Mouse (Mus musculus) 3T3-L1 (cell line): ENCODE data around the gene Chmp2a.
A peak's percentile ranks its signal among the peaks of the same experiment; 100 is the strongest.

Experiments
- DNase-seq: peaks from one replicate; pipeline ENCODE4 v3.0.0-alpha.2; 2015; ENCODE audit warnings: low read depth, low spot score

Gene Chmp2a

DNA sequence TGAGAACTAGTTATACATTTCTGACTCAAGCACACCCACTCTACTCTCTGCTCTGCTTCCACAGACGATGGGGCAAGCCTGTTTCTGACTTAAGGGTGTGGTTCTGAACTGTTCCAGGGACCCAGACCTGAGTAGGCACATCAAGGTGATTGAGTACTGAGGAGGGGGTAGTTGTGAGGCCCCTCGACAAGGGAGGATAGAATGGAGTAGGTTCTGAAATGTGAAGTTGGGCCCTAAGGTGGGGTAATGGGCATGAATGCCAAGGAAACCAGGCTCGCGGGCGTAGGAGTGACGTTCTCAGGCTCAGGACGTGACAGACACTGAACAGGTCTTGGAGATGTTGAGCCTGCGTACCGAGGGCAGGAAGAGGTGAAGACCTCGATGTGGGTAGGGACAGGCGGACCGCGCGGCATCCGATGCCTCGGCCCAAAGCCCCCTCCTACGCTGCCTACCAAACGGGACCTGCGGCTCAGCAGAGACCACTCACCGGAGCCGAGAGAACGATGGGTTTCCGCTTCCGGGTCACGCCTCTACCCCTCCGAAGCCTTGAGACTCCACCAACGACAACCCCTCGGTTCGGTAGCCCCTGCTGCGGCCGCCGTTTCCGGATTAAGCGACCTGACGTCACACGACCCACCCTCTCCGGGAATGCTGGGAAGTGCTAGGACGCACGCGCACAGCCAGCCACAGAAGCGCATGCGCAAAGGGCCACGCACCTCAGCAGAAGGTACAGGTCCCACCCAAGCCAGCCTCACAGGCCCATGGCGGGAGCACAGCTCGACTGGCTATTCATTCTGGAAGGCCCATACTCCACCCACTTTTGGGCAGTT is at the start of gene Chmp2a:
Gene Chmp2a, minus strand, starts transcription at position 660 of the 830 bp plus-strand sequence.
- peak; percentile 94 for DNase-seq

DNA sequence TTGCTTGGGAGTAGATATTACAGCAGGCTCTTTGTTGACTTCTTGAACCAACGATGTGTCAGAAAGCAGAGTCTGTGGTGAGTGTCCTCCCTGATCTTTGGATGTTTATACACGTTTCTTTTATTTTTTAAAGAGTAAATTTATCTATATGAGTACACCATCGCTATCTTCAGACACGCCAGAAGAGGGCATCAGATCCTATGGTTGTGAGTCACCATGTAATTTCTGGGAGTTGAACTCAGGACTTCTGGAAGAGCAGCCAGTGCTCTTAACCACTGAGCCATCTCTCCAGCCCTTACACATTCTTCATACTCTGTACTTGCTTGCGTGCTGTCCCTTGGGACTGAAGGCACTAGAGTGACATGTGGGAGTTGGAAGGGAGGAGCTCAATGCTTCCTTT is 37.7 kb upstream of the Chmp2a start:
- DNase-seq = peak; percentile 47

DNA sequence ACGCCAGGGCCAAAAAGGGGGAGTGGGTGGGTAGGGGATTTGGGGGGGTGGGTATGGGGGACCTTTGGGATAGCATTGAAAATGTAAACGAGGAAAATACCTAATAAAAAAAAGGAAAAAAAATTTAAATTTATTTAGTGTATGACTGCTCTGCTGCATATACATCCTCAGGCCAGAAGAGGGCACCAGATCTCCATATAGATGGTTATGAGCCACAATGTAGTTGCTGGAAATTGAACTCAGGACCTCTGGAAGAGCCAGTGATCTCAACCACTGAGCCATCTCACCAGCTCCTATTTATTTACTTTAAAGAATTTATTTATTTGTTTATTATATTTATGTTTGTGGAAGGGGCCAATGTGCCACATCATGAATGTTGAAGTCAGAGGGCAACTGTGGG is 28.8 kb upstream of the Chmp2a start:
- DNase-seq = peak; percentile 55

DNA sequence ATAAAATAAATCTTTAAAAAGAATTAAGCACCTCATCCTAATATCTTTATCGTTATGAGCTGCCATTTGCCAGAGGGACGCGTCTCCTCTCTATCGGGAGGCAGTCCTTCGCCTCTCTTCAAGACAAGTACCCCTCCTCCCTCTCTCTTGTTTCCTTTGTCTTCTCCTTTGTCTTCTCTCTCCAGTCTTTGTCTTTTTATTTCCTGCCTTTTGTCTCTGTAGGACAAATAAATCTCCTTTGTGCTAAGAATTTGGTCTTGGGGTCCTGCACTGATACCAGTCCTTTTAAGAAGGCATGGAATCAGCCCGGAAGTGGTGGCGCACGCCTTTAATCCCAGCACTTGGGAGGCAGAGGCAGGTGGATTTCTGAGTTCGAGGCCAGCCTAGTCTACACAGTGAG is 24.9 kb upstream of the Chmp2a start:
- DNase-seq = no peak

DNA sequence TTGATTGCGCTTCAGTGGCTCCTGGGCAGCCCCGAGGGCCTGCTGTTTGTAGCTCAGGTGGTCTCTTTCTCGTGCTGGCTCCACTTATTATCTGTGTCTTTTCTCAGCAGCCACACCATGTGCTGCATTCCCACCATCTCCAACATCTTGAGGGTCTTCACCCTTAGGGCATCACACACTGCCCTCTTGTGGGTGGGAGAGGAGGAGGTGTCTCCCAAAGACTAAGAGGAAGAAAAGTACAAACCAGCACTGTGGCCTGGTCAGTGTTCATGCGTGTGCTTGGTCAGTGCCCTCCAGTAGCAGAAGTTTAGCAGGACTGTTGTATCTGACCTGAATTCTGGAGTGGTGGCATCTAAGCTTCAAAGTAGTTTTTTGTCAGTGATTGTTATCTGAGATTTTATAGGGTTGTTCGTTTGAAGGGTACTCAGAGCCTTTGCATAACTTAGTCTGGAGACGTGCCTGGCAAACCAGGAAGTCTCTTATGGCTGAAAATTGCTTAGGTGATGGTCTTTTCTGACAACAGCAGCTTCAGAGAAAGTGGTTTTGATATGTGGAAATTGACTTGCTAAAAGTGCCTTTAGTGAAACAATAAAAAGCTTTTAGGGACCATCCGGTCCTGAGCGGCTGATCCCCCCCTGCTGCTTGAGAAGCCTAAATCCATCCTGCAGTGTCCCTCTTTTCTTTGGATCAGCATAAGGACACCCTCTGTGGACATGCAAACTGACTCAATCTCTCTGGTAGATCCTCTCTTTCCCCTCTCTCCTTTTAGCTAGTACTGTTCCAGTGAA is 22.5 kb upstream of the Chmp2a start:
- no peak for DNase-seq

DNA sequence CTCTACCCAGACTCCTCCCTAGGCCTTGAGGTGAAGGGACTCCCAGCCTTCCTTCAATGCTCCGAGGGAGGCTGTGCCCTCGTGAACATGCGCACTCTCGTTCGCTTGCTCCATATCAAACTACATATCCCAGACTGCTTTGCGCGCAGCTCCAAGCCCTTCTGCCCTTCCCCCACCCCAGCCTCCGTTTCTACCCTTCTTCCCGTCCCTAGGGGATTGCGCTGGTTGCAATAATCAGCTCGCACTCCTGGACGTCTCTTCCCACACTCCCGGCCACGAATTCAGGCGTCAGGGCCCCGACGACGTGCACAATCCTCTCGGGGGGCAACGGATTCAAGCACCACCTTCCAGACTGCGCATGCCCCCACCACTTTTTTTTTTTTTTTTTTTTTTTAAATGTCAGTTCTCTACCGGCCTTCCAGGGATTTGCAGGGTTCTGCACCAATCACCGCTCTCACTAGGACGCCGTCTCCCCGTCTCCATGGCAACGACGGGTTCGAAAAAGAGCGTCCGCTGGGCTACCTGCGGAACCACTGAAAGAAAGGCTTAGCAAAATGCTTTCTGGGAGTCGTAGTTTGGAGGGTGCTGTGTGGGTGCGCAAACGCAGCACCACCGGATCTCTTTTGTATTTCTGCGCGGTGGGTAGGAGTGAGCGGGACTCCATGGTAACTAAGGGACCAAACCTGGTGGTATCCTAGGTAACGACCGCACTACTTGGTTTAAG is 19.8 kb upstream of the Chmp2a start, which contains the start of gene Mzf1:
Gene Mzf1, minus strand, starts transcription at position 478 of the 724 bp plus-strand sequence.
- DNase-seq = peak; percentile 92

DNA sequence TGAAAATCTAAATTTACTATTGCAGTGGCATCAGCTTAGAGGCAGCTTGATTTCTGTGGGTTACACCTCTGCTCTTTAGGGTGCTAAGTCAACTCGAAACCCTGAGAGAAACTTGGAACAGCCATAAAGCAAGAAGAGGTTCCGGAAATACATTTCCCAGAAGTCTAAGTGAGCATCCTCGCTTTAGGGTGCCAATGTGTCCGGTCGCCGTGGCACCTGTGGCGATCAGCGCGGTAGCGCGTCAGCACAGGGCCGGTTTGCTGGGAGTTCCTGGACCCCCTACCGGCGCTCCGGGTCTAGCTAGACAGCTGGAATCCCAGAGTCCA is 19.3 kb upstream of the Chmp2a start:
- no peak for DNase-seq

DNA sequence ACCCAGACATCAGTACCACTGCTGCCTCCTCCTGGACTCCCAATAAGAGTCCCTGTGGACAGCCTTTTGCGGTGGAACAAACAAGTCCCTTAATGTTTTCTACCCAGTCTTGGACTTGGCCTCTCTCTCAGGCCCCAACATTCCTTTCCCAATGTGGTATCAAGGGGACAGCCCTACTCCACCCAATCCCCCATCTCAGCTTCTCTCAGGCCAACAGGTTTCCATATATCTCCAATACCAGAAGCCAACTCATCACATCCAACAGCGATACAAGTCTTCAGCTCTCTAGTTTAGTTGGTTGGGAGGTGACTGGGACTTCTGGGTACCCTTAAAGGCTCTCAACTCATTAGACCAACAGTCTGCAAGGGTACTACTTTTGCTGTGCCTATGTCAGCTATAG is 18.9 kb upstream of the Chmp2a start:
- DNase-seq = no peak

DNA sequence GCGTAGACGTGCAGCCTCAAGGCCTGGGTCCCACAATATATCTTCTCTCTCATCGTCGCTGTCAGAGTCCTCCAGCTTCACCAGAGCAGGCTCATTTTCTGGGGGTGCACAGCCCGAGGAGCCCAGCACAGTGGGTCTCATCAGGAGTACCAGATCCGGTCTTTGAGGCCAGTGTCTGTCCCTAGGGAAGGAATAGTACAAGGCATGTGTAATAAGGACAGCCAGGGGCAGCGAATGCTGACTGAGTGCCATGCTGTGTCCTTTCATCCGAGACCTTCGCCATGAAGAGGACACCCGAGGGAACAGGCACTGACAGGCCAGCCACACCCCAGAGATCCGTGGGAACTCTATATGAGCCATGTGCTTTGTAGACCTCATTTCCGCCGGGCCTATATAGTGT is 18.4 kb upstream of the Chmp2a start:
- DNase-seq = no peak

DNA sequence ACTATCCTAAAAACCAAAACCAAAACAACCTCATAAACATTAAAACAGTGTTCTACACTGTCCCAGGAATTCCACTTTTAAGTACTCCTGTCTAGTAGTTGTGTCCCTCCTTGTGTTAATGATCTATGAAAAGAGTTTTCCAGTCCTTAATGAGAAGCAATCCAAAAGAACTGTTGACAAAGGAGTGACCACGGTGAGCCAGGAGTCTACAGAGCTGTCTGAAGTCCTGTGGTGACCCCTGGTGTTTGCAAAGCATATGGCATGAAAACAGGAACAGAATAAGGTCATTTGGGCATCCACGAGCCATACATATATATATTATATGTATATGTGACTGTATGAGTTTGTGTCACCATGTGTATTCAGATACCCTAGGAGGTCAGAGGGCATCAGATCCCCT is 11.5 kb upstream of the Chmp2a start:
- DNase-seq = peak; percentile 81

DNA sequence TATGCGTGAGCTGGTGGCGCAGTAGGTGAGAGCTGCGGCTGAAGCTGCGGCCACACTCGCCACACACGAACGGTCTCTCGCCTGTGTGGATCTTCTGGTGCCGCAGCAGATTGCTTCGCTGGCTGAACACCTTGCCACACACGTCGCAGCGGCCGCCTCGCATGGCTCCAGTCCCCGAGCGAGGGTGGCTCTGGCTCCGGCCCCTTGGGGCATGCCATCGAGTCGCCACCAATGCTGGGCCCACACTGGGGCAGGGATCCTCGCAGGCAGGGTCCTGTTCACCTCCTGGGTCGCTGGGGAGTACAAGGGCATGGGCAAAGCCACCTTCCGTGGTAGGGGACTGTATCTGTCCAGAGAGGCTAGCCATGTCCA is 9.6 kb upstream of the Chmp2a start:
- no peak for DNase-seq

DNA sequence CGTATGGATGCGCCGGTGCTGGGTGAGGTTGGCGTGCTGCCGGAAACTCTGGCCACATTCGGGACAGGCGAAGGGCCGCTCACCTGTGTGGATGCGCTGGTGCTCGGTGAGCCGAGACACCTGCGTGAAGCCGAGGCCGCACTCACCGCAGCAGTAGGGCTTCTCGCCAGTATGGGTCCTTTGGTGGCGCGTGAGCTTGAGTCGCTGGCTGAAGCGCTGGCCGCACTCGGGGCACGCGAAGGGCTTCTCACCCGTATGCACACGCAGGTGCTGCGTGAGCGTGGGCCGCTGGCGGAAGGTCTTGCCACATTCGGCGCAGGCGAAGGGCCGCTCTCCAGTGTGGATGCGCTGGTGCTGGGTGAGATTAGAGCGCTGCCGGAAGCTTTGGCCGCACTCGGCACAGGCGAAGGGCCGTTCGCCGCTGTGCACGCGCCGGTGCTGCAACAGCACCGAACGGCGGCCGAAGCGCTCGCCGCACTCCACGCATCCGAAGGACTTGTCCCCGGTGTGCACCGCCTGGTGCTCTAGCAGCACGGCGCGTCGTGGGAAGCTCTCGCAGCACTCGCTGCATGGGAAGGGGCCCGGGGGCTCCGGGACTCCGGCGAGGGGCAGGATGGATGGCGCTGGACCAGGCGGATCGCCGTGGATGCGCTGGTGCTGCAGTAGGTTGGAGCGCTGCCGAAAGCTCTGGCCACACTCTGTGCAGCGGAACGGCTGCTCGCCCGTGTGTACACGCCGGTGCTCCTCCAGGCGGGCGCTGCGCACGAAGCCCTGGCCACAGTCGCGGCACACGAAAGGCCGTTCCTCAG is 9.0 kb upstream of the Chmp2a start:
- no peak for DNase-seq

DNA sequence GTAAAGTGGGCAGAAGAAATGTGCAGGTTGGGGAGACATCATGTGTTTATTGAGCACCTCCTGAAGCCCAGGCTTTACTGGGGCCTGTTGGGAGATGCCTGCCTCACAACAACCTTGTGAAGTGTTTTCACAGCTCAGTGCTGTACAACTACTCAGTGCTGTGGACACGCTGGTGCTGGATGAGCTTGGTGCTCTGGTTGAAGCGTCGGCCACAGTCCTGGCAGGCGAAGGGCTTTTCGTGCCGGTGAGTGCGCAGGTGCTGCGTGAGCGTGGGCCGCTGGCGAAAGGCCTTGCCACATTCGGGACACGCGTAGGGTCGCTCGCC is 8.5 kb upstream of the Chmp2a start:
- DNase-seq = no peak

DNA sequence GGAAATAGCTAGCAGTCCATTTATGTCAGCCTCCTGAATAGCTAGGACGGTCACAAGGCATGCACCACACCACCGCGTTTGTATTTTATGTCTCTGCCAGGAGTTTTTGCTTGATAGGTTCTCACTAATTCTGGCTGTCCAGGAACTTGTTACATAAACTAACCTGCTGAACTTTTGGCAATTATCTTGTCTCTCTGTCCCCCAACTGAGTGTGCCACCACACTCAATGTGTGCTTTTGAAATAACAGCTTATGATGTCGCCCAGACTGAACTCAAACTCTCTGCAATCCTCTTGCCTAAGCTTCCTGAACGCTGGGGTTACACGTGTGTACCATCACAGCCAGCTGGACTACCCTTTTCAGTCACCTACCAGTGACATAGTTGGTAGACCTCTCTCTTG is 7.9 kb upstream of the Chmp2a start:
- no peak for DNase-seq

DNA sequence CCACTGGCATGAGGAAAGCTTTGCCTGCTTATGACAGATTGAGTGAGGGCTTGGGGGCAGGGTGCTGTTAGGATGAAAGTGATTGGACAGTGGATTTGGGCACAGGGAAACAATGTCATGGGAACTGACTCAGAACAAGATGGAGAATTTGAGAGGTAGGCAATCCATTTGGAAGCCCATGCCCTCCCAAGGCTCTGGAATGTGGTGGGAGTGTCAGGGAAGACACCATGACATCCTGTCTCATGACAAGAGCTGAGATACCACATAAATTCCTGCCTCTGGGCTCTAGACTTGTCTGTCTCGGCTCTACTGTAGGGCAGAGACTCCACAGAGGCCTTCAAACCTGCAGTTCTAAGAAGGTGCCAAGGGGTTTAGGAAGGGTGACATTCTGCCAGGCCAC is 6.6 kb upstream of the Chmp2a start:
- peak; percentile 28 for DNase-seq

DNA sequence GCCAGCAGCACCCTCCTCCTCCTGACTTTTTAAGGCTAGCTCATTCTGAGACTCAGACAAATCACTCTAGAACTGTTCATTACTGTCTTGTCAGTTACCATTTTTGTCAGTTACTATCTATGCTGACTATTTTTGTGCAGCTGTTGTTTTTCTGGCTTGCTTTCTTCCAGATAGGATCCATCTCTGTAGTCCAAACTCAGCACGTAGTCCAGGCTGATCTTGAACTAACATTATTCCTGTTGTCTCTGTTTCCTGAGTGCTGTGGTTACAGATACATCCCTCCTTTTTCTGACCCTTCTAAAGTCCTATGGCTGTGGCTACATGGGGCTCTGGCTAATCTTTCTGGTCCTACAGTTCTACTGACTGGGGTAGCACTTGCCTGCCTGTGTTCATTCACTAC is 4.6 kb upstream of the Chmp2a start:
- no peak for DNase-seq

DNA sequence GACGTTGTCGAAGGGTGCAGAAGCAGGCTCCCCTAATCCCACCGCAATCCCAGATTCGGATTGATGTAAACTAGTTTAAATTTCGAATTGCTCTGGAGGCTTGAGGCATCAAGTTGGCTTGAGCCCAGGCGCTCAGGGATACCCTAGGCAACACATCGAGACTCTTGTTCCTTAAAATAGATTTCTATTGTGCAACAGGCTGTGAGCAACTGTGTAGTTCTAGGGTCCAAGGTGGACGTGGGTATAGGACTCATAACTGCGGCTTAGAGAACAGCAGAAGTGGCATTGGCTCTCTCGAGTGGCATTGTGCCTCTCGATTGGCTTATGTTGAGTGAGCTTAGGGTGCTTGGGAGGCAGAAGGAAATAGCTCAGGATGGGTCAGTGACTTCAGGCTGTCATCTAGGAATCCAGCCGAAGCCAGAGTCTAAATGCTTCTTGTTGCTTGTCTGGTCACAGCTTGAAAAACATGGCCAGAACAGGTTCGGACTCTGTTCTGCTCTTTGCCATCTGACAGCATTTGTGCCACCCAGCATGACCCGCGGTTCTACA is 4.1 kb upstream of the Chmp2a start:
- DNase-seq = peak; percentile 59

DNA sequence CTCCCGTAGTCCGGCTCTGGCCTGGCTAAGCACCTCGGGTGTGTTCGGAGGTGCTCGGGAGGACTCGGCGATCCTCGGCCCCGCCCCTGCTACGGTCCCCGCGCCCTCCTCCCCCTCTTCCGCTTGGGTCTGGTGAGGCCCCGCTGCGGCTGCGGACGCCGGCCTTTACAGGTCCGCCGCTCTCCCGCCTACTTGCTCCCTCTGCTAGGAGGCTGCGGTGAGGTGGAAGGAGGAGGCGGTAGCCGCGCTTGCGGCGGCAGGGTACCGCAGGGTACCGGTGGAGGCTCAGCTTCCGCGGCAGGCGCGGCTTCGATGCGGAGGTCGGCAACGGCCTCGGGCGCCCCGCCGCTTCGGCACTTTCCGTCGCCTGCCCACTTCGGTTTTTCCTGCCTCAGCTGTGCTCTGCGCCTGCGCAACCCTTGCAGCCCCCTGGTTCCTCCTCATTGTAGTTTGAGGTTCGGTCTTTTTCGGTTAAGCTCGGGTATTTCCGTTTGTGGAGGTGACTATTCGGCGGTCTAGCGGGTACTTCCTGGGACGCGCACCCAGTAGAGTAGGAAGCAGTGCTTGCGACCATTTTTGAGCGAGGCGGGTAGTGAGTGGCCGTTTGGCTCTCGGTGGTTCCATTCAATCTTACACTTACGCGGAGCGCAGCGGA is 3.4 kb upstream of the Chmp2a start, which contains the start of gene Ube2m:
Gene Ube2m, minus strand, starts transcription at position 375 of the 655 bp plus-strand sequence.
- peak; percentile 90 for DNase-seq

DNA sequence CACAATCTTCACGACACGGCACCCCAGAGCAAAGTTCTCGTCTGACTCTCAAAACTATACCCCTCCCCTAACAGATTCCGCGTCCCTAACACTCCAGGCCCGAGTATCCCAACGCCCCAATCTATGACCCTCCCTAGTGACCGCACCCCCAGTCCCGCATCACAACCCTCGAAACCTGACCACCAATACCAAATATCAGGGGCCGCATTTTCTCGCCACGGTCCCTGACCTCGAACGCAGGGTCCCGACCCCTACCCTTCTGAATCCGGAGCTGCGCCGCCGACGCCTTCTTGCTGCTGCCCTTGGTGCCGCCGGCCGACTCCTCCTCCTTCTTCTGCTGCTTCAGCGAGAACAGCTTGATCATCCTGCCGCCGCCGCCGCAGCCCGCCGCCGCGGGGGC is 2.8 kb upstream of the Chmp2a start:
- DNase-seq = peak; percentile 35

DNA sequence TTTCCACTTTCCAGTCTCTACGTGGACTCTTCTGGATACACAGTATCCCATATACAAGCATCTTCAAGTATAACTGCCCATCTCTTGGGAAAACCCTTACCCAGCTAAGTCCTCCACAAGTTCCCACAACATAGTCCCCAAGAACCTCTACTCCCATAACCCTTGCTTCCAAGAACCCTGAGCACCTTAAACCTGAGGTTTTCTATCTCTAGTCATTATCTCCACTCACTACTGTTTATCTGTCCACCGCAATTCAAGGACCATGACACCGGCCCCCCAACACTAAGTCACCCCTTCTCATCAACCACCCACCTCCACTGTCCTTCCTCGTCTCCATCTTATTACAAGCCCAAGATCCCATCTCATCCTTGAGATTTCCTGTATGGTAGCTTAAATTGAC is 2.2 kb upstream of the Chmp2a start:
- DNase-seq = no peak
